Mouse (Mus musculus): ENCODE measurements around the gene Aif1.

- TF ChIP-seq EP300 (IDR thresholded peaks at IDR 0.05; ENCODE audit: insufficient read depth, low read depth, low read length) (no peak), CTCF (IDR thresholded peaks at IDR 0.05; ENCODE audit: low read depth, low read length) (no peak), POLR2A (IDR thresholded peaks at IDR 0.05; ENCODE audit: insufficient read depth, low read length) (no peak)
Measured at GRCm38 (mm10) chr17:35161421-35161820, 14.4 kb downstream of the Aif1 start.
